Mouse (Mus musculus) intestine, embryonic 16.5 days (tissue): ENCODE results near the gene Cep57l1. TPM values are rescaled to one million over a fixed set of nuclear protein-coding genes. Genes with fewer than 3 reads are reported as not detected.

Experiments
- ATAC-seq: fragments of 200-750 bp; cut with Nextera tagmentation; 2 replicates; pipeline ENCODE4 v1.8.0; 2017; ENCODE audit warnings: moderate TSS enrichment, moderate library complexity
- H3K27ac ChIP-seq: fragments of 300-500 bp; sonication (generic); 2 replicates; pipeline ENCODE4 v1.5.1; 2014; ENCODE audit warnings: mild to moderate bottlenecking, low read length
- H3K27me3 ChIP-seq: fragments of 300-500 bp; sonication (generic); replicated peaks from 2 replicates; pipeline ENCODE4 v1.6.1; 2014; ENCODE audit warnings: low read length, control low read depth, mixed read lengths; ENCODE audit not compliant: control insufficient read depth, insufficient read depth
- H3K36me3 ChIP-seq: fragments of 300-500 bp; sonication (generic); 2 replicates; pipeline ENCODE4 v1.6.1; 2014; ENCODE audit warnings: low read length, control low read depth; ENCODE audit not compliant: control insufficient read depth, insufficient read depth
- H3K4me1 ChIP-seq: fragments of 300-500 bp; sonication (generic); 2 replicates; pipeline ENCODE4 v1.6.1; 2014; ENCODE audit warnings: low read length, control low read depth, mixed read lengths; ENCODE audit not compliant: control insufficient read depth, insufficient read depth
- H3K4me2 ChIP-seq: fragments of 300-500 bp; sonication (generic); 2 replicates; pipeline ENCODE4 v1.6.1; 2014; ENCODE audit warnings: low read depth, low read length, control low read depth
- H3K4me3 ChIP-seq: fragments of 300-500 bp; sonication (generic); 2 replicates; pipeline ENCODE4 v1.5.1; 2014; ENCODE audit warnings: mild to moderate bottlenecking, low read length
- H3K9ac ChIP-seq: fragments of 300-500 bp; sonication (generic); 2 replicates; pipeline ENCODE4 v1.6.1; 2014; ENCODE audit warnings: low read depth, low read length
- H3K9me3 ChIP-seq: fragments of 300-500 bp; sonication (generic); 2 replicates; pipeline ENCODE4 v1.6.1; 2016; ENCODE audit warnings: low read length, control low read depth; ENCODE audit not compliant: control insufficient read depth
- WGBS: fragments of 180-500 bp; shearing (Covaris S2); extraction: QIAGEN DNeasy Blood & Tissue Kit; methylation state at CpG from one replicate; pipeline ENCODE4 v1.1.7; 2014; 5-methylcytosine and 5-hydroxymethylcytosine counted together
- polyA plus RNA-seq: library from polyadenylated mRNA; unstranded; fragments of >200 nt; fragmentation: Nextera tagmentation; extraction: Ambion mirVana; gene quantifications from 2 replicates; pipeline ENCODE4 v1.2.1, GENCODE M21; 2015

The Cep57l1 gene
- polyA plus RNA-seq, 1 experiment from 2014 or later = 18.6 TPM

- 80% methylated on average over 2 of the region's 2 CpGs for WGBS
- H3K4me2 ChIP-seq = no peak overlapping the region
- H3K27me3 ChIP-seq = no peaks in the 10 kb centered on the region
- peaks cover 6% of the 10 kb centered on the region for H3K9me3 ChIP-seq
- H3K4me1 ChIP-seq = no peaks in the 10 kb centered on the region
- H3K4me3 ChIP-seq = no peak overlapping the region
- H3K27ac ChIP-seq = no peak overlapping the region
- H3K36me3 ChIP-seq = 0 out of 2 replicates have a peak, but pooled peaks cover 9% of the 10 kb centered on the region
- H3K9ac ChIP-seq = no peak overlapping the region
- ATAC-seq = no peak
Measured at GRCm38 (mm10) chr10:41805729-41806355, 3.8 kb downstream of the Cep57l1 start.

- H3K4me3 ChIP-seq = no peak overlapping the region
- no peaks in the 10 kb centered on the region for H3K27me3 ChIP-seq
- H3K36me3 ChIP-seq = peaks cover 11% of the 10 kb centered on the region; the same call in 1 of the 2 replicates
- H3K9me3 ChIP-seq = peaks cover 6% of the 10 kb centered on the region
- no peak overlapping the region for H3K4me2 ChIP-seq
- no peak overlapping the region for H3K27ac ChIP-seq
- H3K4me1 ChIP-seq = no peaks in the 10 kb centered on the region
- ATAC-seq = no peak
- H3K9ac ChIP-seq = no peak overlapping the region
- WGBS = 90% methylated on average over 3 of the region's 3 CpGs
Measured at GRCm38 (mm10) chr10:41804711-41805110, 5.0 kb downstream of the Cep57l1 start.

- Histone ChIP-seq H3K4me1 (no peaks in the 10 kb centered on the region), H3K27ac (no peak overlapping the region), H3K4me3 (no peak overlapping the region), H3K9me3 (peaks cover 6% of the 10 kb centered on the region), H3K4me2 (no peak overlapping the region), H3K9ac (no peak overlapping the region), H3K36me3 (peaks cover 13% of the 10 kb centered on the region; the same call in 1 of the 2 replicates), H3K27me3 (no peaks in the 10 kb centered on the region)
- ATAC-seq = no peak
- 95% methylated on average over 8 of the region's 8 CpGs for WGBS
Measured at GRCm38 (mm10) chr10:41803467-41803866, 6.2 kb downstream of the Cep57l1 start.

- H3K4me1 ChIP-seq = no peaks in the 10 kb centered on the region
- ATAC-seq = no peak
- H3K4me3 ChIP-seq = no peak overlapping the region
- peaks cover 11% of the 10 kb centered on the region for H3K36me3 ChIP-seq
- H3K27me3 ChIP-seq = no peaks in the 10 kb centered on the region
- peaks cover 5% of the 10 kb centered on the region for H3K9me3 ChIP-seq
- 98% methylated on average over 8 of the region's 8 CpGs for WGBS
- H3K27ac ChIP-seq = no peak overlapping the region
- H3K9ac ChIP-seq = no peak overlapping the region
- H3K4me2 ChIP-seq = no peak overlapping the region
Measured at GRCm38 (mm10) chr10:41797253-41797652, 12.4 kb downstream of the Cep57l1 start.

- Histone ChIP-seq H3K4me3 (no peak overlapping the region), H3K9ac (no peak overlapping the region), H3K27me3 (no peaks in the 10 kb centered on the region), H3K4me2 (no peak overlapping the region), H3K27ac (no peak overlapping the region), H3K4me1 (no peaks in the 10 kb centered on the region), H3K9me3 (no peaks in the 10 kb centered on the region), H3K36me3 (no peaks in the 10 kb centered on the region)
- WGBS = 90% methylated on average over 6 of the region's 6 CpGs
- no peak for ATAC-seq
Measured at GRCm38 (mm10) chr10:41792375-41792774, 17.3 kb downstream of the Cep57l1 start.

GRCm38 (mm10) chr10:41767254-41767653 is 42.4 kb downstream of the Cep57l1 start:
- Histone ChIP-seq H3K27me3 (no peaks in the 10 kb centered on the region), H3K4me1 (no peaks in the 10 kb centered on the region), H3K27ac (no peak overlapping the region), H3K36me3 (no peaks in the 10 kb centered on the region), H3K4me2 (no peak overlapping the region), H3K9me3 (no peaks in the 10 kb centered on the region), H3K9ac (no peak overlapping the region), H3K4me3 (no peak overlapping the region)
- no peak for ATAC-seq
- 88% methylated on average over 6 of the region's 6 CpGs for WGBS

GRCm38 (mm10) chr10:41766280-41766679 is 43.4 kb downstream of the Cep57l1 start:
- no peak overlapping the region for H3K4me2 ChIP-seq
- no peak overlapping the region for H3K27ac ChIP-seq
- WGBS = 59% methylated on average over 4 of the region's 4 CpGs
- H3K4me1 ChIP-seq = no peaks in the 10 kb centered on the region
- no peak overlapping the region for H3K4me3 ChIP-seq
- no peaks in the 10 kb centered on the region for H3K9me3 ChIP-seq
- H3K9ac ChIP-seq = no peak overlapping the region
- ATAC-seq = no peak
- no peaks in the 10 kb centered on the region for H3K36me3 ChIP-seq
- no peaks in the 10 kb centered on the region for H3K27me3 ChIP-seq

GRCm38 (mm10) chr10:41765586-41765985 is 44.1 kb downstream of the Cep57l1 start:
- WGBS = 82% methylated on average over 4 of the region's 4 CpGs

GRCm38 (mm10) chr10:41763741-41764385 is 45.8 kb downstream of the Cep57l1 start:
- Histone ChIP-seq H3K36me3 (no peaks in the 10 kb centered on the region), H3K4me2 (no peak overlapping the region), H3K9ac (no peak overlapping the region), H3K4me3 (no peak overlapping the region), H3K9me3 (no peaks in the 10 kb centered on the region), H3K4me1 (no peaks in the 10 kb centered on the region), H3K27ac (no peak overlapping the region), H3K27me3 (no peaks in the 10 kb centered on the region)
- 73% methylated on average over 3 of the region's 3 CpGs for WGBS
- no peak for ATAC-seq

More at GRCm38 (mm10) chr10:41765586-41765985, 44.1 kb downstream of the Cep57l1 start:
- H3K36me3 ChIP-seq = no peaks in the 10 kb centered on the region
- no peak overlapping the region for H3K27ac ChIP-seq
- H3K4me1 ChIP-seq = no peaks in the 10 kb centered on the region
- H3K9ac ChIP-seq = no peak overlapping the region
- no peaks in the 10 kb centered on the region for H3K9me3 ChIP-seq
- no peak for ATAC-seq
- no peak overlapping the region for H3K4me2 ChIP-seq
- H3K4me3 ChIP-seq = no peak overlapping the region
- H3K27me3 ChIP-seq = no peaks in the 10 kb centered on the region
